Mouse (Mus musculus) lung, postnatal 0 days (tissue): ENCODE measurements around the gene Aven.

Experiments
- CTCF ChIP-seq: IDR thresholded peaks from 2 replicates; pipeline ENCODE4 v1.5.1; 2016; ENCODE audit warnings: antibody characterized with exemption, mild to moderate bottlenecking
- EP300 ChIP-seq: IDR thresholded peaks from 2 replicates; pipeline ENCODE4 v1.6.1; 2016; ENCODE audit warnings: antibody characterized with exemption, mild to moderate bottlenecking, control low read depth

- TF ChIP-seq CTCF: no peak
- TF ChIP-seq EP300: no peak
Observed at GRCm38 (mm10) chr2:112526933-112527332, 34.2 kb downstream of the Aven start.
